Mouse (Mus musculus) liver, embryonic 16.5 days (tissue): ENCODE data around the gene B4gat1. TPM values are rescaled to one million over a fixed set of nuclear protein-coding genes. Genes with fewer than 3 reads are reported as not detected.

ENCODE experiments used
- ATAC-seq: fragments of 200-750 bp; cut with Nextera tagmentation; 2 replicates; pipeline ENCODE4 v1.8.0; 2017; ENCODE audit warnings: low read depth, mild to moderate bottlenecking, moderate number of reproducible peaks, moderate library complexity
- H3K27ac ChIP-seq: fragments of 300-500 bp; sonication (generic); 2 replicates; pipeline ENCODE4 v1.5.1; 2014; ENCODE audit warnings: mild to moderate bottlenecking, low read length
- H3K27me3 ChIP-seq: fragments of 300-500 bp; sonication (generic); 2 replicates; pipeline ENCODE4 v1.6.1; 2014; ENCODE audit warnings: low read depth, low read length, mixed read lengths; ENCODE audit not compliant: control insufficient read depth, insufficient read depth
- H3K36me3 ChIP-seq: fragments of 300-500 bp; sonication (generic); 2 replicates; pipeline ENCODE4 v1.6.1; 2014; ENCODE audit warnings: mild to moderate bottlenecking; ENCODE audit not compliant: control insufficient read depth, insufficient read depth
- H3K4me1 ChIP-seq: fragments of 300-500 bp; sonication (generic); 2 replicates; pipeline ENCODE4 v1.6.1; 2014; ENCODE audit warnings: low read depth, low read length, mixed read lengths; ENCODE audit not compliant: control insufficient read depth
- H3K4me2 ChIP-seq: fragments of 300-500 bp; sonication (generic); 2 replicates; pipeline ENCODE4 v1.6.1; 2014; ENCODE audit warnings: low read depth, low read length, mixed read lengths
- H3K4me3 ChIP-seq: fragments of 300-500 bp; sonication (generic); 2 replicates; pipeline ENCODE4 v1.5.1; 2014; ENCODE audit warnings: low read depth, mild to moderate bottlenecking, low read length
- H3K9ac ChIP-seq: fragments of 300-500 bp; sonication (generic); 2 replicates; pipeline ENCODE4 v1.6.1; 2014; ENCODE audit warnings: low read depth, low read length
- H3K9me3 ChIP-seq: fragments of 300-500 bp; sonication (generic); replicated peaks from 2 replicates; pipeline ENCODE4 v1.6.1; 2016; ENCODE audit warnings: low read length; ENCODE audit not compliant: control insufficient read depth
- WGBS: fragments of 180-500 bp; shearing (Covaris S2); extraction: QIAGEN DNeasy Blood & Tissue Kit; methylation state at CpG from one replicate; pipeline ENCODE4 v1.1.7; 2014; ENCODE audit not compliant: insufficient replicate concordance; 5-methylcytosine and 5-hydroxymethylcytosine counted together
- polyA plus RNA-seq: library from polyadenylated mRNA; unstranded; fragments of >200 nt; fragmentation: Nextera tagmentation; extraction: Ambion mirVana; gene quantifications from 2 replicates; pipeline ENCODE4 v1.2.1, GENCODE M21; 2015

Gene B4gat1
- polyA plus RNA-seq, 1 experiment from 2014 or later, result 8.6 TPM

DNA sequence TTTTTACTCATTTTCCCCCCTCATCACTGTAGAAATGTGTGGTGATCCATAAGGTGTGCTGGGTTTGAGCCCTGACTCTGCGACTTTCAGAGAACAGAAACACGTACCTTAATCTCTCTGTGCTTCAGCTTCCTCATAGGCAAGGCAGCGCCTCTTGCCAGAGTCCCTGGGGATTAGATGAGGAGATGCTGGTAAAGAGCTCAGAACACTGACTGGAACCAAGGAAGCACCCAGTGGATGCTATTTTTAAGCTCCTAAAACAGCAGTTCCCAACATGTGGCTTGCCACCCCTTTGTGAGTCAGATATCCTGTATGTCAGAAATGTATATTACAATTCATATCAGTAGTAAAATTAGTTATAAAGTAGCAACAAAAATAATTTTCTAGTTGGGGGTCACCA lies 20.4 kb upstream of the B4gat1 start:
- H3K9ac ChIP-seq, result no peak overlapping the region
- no peak overlapping the region for H3K27ac ChIP-seq
- WGBS, result 73% methylated on average over 3 of the region's 3 CpGs
- no peak overlapping the region for H3K4me3 ChIP-seq
- H3K4me2 ChIP-seq, result no peak overlapping the region
- peaks cover 5% of the 10 kb centered on the region; the same call in 1 of the 2 replicates for H3K27me3 ChIP-seq
- H3K9me3 ChIP-seq, result no peaks in the 10 kb centered on the region
- no peak for ATAC-seq
- H3K36me3 ChIP-seq, result no peaks in the 10 kb centered on the region
- peaks cover 2% of the 10 kb centered on the region for H3K4me1 ChIP-seq

DNA sequence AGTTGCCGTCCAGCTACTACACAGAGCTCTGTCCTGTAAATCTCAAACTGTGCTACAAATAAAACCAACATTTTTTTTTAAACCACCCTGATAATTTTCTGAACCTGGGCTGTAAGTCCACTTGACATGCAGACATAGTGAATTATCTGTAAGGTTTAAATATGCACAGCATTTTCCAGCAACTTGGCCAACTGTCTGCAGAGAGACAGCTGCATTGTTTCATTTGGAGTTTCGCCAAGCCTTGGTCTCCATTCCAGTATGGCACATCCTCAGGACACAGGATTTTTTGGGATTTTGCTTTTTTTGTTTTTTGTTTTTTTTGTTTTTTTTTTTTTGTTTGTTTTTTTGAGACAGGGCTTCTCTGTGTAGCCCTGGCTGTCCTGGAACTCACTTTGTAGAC lies 17.2 kb upstream of the B4gat1 start:
- Histone ChIP-seq H3K4me2 (no peak overlapping the region), H3K4me3 (no peak overlapping the region), H3K27me3 (no peaks in the 10 kb centered on the region), H3K27ac (no peak overlapping the region), H3K4me1 (peaks cover 8% of the 10 kb centered on the region), H3K36me3 (no peaks in the 10 kb centered on the region), H3K9me3 (no peaks in the 10 kb centered on the region), H3K9ac (no peak overlapping the region)
- WGBS, result 64% methylated on average over 2 of the region's 2 CpGs
- no peak for ATAC-seq

DNA sequence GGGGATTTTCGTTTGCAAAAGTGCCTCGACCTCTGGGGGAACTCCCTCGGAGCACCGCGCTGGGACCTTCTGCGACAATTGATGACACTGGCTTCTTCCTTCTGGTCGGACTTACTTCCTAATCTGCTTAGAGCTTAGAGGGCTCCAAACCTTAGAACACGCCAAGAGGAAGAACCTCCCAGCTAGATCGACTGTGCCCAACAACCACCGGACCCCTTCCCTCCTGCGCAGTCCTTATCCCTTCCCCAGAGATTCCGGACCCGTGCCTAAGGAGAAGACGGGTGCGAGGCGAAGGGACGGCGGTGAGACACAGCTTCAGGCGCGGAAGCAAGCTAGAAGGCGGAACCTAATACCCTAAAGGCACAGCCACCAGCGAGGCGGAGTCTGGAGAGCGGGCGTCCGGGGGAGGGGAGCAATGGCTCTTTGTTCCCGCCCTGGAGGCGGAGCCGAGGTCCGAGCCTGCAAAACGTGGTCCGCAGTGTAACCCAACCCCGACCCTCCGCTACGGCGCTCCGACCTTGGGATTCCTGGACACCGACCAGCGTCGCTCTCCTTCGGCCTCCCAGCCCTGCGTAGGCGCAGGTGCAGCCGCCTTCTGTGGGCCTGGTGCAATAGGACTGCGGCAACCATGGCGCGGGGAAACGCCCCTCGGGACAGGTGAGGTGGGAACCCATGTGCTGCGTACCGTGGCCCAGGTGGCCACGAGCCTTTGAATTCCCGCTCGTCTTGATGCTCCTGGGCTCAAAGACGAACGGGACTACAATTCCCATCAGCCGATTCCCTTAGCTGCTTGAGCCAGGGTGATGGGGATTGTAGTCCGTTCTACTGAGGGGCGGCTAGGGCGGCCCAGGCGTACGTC lies 14.8 kb upstream of the B4gat1 start, which contains the start of gene Slc29a2:
Gene Slc29a2, plus strand, starts transcription at position 240 of the 859 bp plus-strand sequence.
- whole genome bisulfite sequencing, result under 1% methylated on average over 62 of the region's 62 CpGs
- peak within 1 kb of the TSS; percentile 73 for H3K4me3 ChIP-seq
- H3K4me2 ChIP-seq, result peak within 1 kb of the TSS; percentile 86
- peak within 1 kb of the TSS; percentile 76 for H3K9ac ChIP-seq
- no peaks in the 10 kb centered on the region for H3K9me3 ChIP-seq
- no peaks in the 10 kb centered on the region for H3K27me3 ChIP-seq
- H3K36me3 ChIP-seq, result no peaks in the 10 kb centered on the region
- H3K4me1 ChIP-seq, result peaks cover 8% of the 10 kb centered on the region
- peak within 1 kb of the TSS; percentile 69 for H3K27ac ChIP-seq
- peak; percentile 93 for ATAC-seq

- no peak for ATAC-seq
- Histone ChIP-seq H3K27me3 (no peaks in the 10 kb centered on the region), H3K4me1 (peaks cover 8% of the 10 kb centered on the region), H3K27ac (no peak overlapping the region), H3K4me3 (no peak overlapping the region), H3K4me2 (no peak overlapping the region), H3K9me3 (no peaks in the 10 kb centered on the region), H3K9ac (no peak overlapping the region), H3K36me3 (no peaks in the 10 kb centered on the region)
- 72% methylated on average over 8 of the region's 8 CpGs for WGBS
These were observed 12.5 kb upstream of the B4gat1 start for GRCm38 (mm10) chr19:5026111-5026510.

- H3K9me3 ChIP-seq, result no peaks in the 10 kb centered on the region
- no peak overlapping the region for H3K27ac ChIP-seq
- no peak overlapping the region for H3K9ac ChIP-seq
- no peaks in the 10 kb centered on the region for H3K36me3 ChIP-seq
- no peaks in the 10 kb centered on the region for H3K27me3 ChIP-seq
- ATAC-seq, result no peak
- no peak overlapping the region for H3K4me2 ChIP-seq
- WGBS, result 62% methylated on average over 3 of the region's 3 CpGs
- H3K4me3 ChIP-seq, result no peak overlapping the region
- peaks cover under 1% of the 10 kb centered on the region; the same call in 1 of the 2 replicates for H3K4me1 ChIP-seq
These were observed 5.9 kb upstream of the B4gat1 start for GRCm38 (mm10) chr19:5032686-5033085.

DNA sequence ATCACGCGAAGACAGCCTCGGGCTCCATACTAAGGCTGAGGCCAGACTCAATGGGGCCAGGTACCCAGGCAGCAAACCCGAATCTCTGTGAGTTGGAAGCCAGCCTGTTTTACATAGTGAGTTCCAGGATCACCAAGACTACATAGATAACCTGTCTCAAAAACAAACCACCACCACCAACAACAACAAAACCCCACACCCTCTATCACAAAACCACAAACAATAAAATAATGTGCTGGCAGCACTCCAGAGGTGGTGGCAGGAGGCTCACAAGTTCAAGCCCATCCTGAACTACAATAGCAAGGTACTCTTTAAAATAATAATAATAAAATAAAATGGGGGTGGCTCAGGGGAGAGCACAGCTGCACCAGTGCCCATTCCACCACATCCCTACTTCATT lies 2.0 kb upstream of the B4gat1 start:
- no peak overlapping the region for H3K4me3 ChIP-seq
- WGBS, result 70% methylated on average over 4 of the region's 4 CpGs
- no peak overlapping the region for H3K4me2 ChIP-seq
- H3K4me1 ChIP-seq, result peaks cover 24% of the 10 kb centered on the region
- no peaks in the 10 kb centered on the region for H3K36me3 ChIP-seq
- H3K27ac ChIP-seq, result no peak overlapping the region
- no peaks in the 10 kb centered on the region; the same call in 1 of the 2 replicates for H3K27me3 ChIP-seq
- H3K9me3 ChIP-seq, result no peaks in the 10 kb centered on the region
- no peak for ATAC-seq
- H3K9ac ChIP-seq, result no peak overlapping the region

GRCm38 (mm10) chr19:5037678-5038571 lies 701 bp upstream of the B4gat1 start:
- Histone ChIP-seq H3K4me2 (peak overlapping the region; percentile 94), H3K4me1 (peaks cover 35% of the 10 kb centered on the region), H3K36me3 (no peaks in the 10 kb centered on the region), H3K4me3 (peak overlapping the region; percentile 72), H3K9ac (peak overlapping the region; percentile 75), H3K9me3 (no peaks in the 10 kb centered on the region), H3K27ac (no peak overlapping the region), H3K27me3 (no peaks in the 10 kb centered on the region; the same call in 1 of the 2 replicates)
- peak; percentile 45 for ATAC-seq
- WGBS, result 5% methylated on average over 32 of the region's 32 CpGs

DNA sequence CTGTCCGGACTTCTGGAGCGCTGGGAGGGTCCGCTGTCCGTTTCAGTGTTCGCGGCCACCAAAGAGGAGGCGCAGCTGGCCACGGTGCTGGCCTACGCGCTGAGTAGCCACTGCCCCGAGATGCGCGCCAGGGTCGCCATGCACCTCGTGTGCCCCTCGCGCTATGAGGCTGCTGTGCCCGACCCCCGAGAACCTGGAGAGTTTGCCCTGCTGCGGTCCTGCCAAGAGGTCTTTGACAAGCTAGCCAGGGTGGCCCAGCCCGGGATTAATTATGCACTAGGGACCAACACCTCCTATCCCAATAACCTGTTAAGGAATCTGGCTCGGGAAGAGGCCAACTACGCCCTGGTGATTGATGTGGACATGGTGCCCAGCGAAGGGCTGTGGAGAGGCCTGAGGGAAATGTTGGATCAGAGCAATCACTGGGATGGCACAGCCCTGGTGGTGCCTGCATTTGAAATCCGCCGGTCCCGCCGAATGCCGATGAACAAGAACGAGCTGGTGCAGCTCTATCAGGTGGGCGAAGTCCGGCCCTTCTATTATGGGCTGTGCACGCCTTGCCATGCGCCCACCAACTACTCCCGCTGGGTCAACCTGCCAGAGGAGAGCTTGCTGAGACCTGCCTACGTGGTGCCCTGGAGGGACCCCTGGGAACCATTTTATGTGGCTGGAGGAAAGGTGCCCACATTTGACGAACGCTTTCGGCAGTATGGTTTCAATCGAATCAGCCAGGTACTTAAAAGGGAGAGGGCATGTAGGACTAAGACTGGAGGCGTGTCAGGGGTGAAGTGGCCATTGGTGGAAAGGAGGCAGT lies 882 bp downstream of the B4gat1 start:
- 24% methylated on average over 41 of the region's 41 CpGs for WGBS
- H3K36me3 ChIP-seq, result no peaks in the 10 kb centered on the region
- peak overlapping the region; percentile 94 for H3K4me2 ChIP-seq
- no peaks in the 10 kb centered on the region; the same call in 1 of the 2 replicates for H3K27me3 ChIP-seq
- H3K9me3 ChIP-seq, result no peaks in the 10 kb centered on the region
- peak overlapping the region; percentile 75 for H3K9ac ChIP-seq
- H3K4me1 ChIP-seq, result peaks cover 35% of the 10 kb centered on the region
- ATAC-seq, result no peak
- H3K27ac ChIP-seq, result 0 out of 2 replicates have a peak overlapping the region, but pooled peaks have one; percentile 20
- H3K4me3 ChIP-seq, result peak overlapping the region; percentile 72
